Mouse (Mus musculus): ENCODE measurements around the gene Phactr2. TPM values are rescaled to one million over a fixed set of nuclear protein-coding genes. Genes with fewer than 3 reads are reported as not detected.
"Not testable (repeated sequence)": the region's sequence is repeated elsewhere in the genome, so short reads cannot be mapped to it uniquely, and the experiment has no call there.

Gene Phactr2
- polyA plus RNA-seq, 1 experiment = 6.4 TPM

DNA sequence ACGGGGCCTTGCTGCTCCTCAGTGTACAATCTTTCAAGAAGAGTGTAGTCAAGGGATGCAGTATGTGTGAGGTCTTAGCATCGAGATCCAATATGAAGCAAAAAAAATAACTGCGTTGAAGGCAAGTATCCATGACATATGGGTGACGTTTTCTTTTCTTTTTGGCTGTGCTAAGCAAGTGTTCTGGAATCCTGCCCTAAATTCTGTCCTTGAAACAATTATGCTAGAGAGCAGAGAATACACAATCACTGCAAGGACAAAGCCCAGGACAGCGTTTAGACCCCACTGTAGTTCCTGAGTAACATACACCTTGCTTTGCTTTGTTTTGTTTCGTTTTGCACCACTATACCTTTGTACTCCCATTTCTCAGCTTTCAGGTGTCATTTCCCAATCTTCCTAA is 5.1 kb upstream of the Phactr2 start:
- DNase-seq (ENCODE audit: low read depth) = no peak
- no peak for TF ChIP-seq POLR2A (IDR thresholded peaks at IDR 0.05; ENCODE audit: borderline replicate concordance, extremely low read depth, insufficient read depth, insufficient read length, poor library complexity, severe bottlenecking)
- no peak for TF ChIP-seq CTCF (IDR thresholded peaks at IDR 0.05; ENCODE audit: borderline replicate concordance, extremely low read depth, insufficient read depth, insufficient read length)

DNA sequence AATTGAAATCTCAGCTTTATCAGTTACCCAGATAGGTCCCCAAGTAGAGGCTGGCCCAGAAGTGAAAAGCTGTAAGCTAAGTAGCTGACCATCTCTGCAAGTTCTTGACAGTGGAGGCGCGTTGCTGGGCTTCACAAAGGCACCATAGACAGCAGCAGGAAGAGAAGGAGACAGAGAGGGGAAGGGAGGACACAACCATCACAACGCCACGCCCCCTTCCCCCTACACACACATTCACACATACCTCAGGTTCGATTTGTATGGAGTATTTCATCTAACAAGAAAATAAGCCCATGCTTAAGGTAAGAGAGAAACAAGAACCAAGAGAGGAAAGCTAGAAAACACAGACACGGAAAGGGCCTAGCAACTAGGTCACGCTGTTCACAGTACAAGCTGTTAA is 909 bp upstream of the Phactr2 start:
- DNase-seq (ENCODE audit: low read depth) = no peak

GRCm38 (mm10) chr10:13474568-13474955 is 350 bp upstream of the Phactr2 start:
- DNase-seq (ENCODE audit: low read depth) = no peak
- TF ChIP-seq POLR2A (IDR thresholded peaks at IDR 0.05; ENCODE audit: borderline replicate concordance, extremely low read depth, insufficient read depth, insufficient read length, poor library complexity, severe bottlenecking) = no peak
- TF ChIP-seq CTCF (IDR thresholded peaks at IDR 0.05; ENCODE audit: borderline replicate concordance, extremely low read depth, insufficient read depth, insufficient read length) = no peak

More for the DNA sequence above, 909 bp upstream of the Phactr2 start:
- no peak for TF ChIP-seq CTCF (IDR thresholded peaks at IDR 0.05; ENCODE audit: borderline replicate concordance, extremely low read depth, insufficient read depth, insufficient read length)
- no peak for TF ChIP-seq POLR2A (IDR thresholded peaks at IDR 0.05; ENCODE audit: borderline replicate concordance, extremely low read depth, insufficient read depth, insufficient read length, poor library complexity, severe bottlenecking)

- peak; percentile 31 for DNase-seq (ENCODE audit: low read depth)
Measured at GRCm38 (mm10) chr10:13473287-13473832, 852 bp downstream of the Phactr2 start.

GRCm38 (mm10) chr10:13470236-13470635 is 4.0 kb downstream of the Phactr2 start:
- no peak for DNase-seq (ENCODE audit: low read depth)
- no peak for TF ChIP-seq POLR2A (IDR thresholded peaks at IDR 0.05; ENCODE audit: borderline replicate concordance, extremely low read depth, insufficient read depth, insufficient read length, poor library complexity, severe bottlenecking)
- TF ChIP-seq CTCF (IDR thresholded peaks at IDR 0.05; ENCODE audit: borderline replicate concordance, extremely low read depth, insufficient read depth, insufficient read length) = no peak

More at GRCm38 (mm10) chr10:13473287-13473832, 852 bp downstream of the Phactr2 start:
- TF ChIP-seq CTCF (IDR thresholded peaks at IDR 0.05; ENCODE audit: borderline replicate concordance, extremely low read depth, insufficient read depth, insufficient read length) = no peak
- no peak for TF ChIP-seq POLR2A (IDR thresholded peaks at IDR 0.05; ENCODE audit: borderline replicate concordance, extremely low read depth, insufficient read depth, insufficient read length, poor library complexity, severe bottlenecking)

DNA sequence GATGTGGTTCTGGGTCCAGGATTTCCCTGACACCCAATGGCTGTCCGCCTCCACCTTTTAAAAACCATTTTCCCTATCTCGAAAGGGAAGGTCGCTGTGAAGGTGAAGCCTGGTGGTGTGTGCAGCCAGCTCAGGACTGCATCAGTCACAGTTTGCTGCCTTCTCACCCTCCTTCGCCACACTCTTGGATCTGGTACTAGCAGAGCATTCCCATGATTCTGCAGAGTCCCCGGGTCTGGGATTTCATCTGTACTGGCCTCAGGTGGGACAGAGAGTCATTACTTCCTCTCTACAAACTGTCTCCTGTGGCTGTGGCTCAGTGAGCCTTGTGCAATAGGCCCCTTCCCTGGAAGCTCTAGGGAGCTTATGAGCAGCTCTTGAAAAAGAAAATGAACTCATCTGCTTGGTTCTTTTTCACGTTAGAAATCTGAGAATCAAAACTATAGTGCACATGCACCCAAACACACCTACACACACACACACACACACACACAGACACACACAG is 6.1 kb downstream of the Phactr2 start:
- not testable (repeated sequence) for DNase-seq (ENCODE audit: low read depth)

- TF ChIP-seq POLR2A (IDR thresholded peaks at IDR 0.05; ENCODE audit: borderline replicate concordance, extremely low read depth, insufficient read depth, insufficient read length, poor library complexity, severe bottlenecking) = no peak
- no peak for TF ChIP-seq CTCF (IDR thresholded peaks at IDR 0.05; ENCODE audit: borderline replicate concordance, extremely low read depth, insufficient read depth, insufficient read length)
- no peak for DNase-seq (ENCODE audit: low read depth)
Measured at GRCm38 (mm10) chr10:13466925-13467324, 7.3 kb downstream of the Phactr2 start.

- DNase-seq (ENCODE audit: low read depth) = not testable (repeated sequence)
Measured at GRCm38 (mm10) chr10:13464295-13464694, 9.9 kb downstream of the Phactr2 start.

GRCm38 (mm10) chr10:13453200-13453990 is 20.8 kb downstream of the Phactr2 start:
- TF ChIP-seq CTCF (IDR thresholded peaks at IDR 0.05; ENCODE audit: borderline replicate concordance, extremely low read depth, insufficient read depth, insufficient read length) = no peak
- TF ChIP-seq POLR2A (IDR thresholded peaks at IDR 0.05; ENCODE audit: borderline replicate concordance, extremely low read depth, insufficient read depth, insufficient read length, poor library complexity, severe bottlenecking) = no peak
- no peak for DNase-seq (ENCODE audit: low read depth)

DNA sequence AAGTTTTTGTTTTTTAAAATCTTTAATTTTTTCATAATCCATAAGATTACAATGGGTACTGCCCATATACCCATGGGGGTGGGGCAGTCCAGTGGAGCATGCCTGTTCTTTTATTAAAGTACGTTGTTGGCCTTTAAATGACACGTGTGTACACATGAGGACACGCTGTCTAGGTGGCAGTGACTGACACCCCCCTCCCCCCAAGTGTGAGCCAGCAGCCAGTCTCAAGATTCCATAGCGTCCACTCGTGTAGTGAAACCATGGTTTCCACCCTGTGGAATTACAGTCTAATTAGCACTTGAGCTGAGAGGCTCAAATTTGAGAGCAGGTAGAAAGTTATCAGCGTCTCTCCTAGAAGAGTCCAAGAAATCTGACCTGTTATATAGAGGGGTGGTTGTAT is 22.6 kb downstream of the Phactr2 start:
- DNase-seq (ENCODE audit: low read depth) = no peak
- TF ChIP-seq POLR2A (IDR thresholded peaks at IDR 0.05; ENCODE audit: borderline replicate concordance, extremely low read depth, insufficient read depth, insufficient read length, poor library complexity, severe bottlenecking) = no peak
- no peak for TF ChIP-seq CTCF (IDR thresholded peaks at IDR 0.05; ENCODE audit: borderline replicate concordance, extremely low read depth, insufficient read depth, insufficient read length)

DNA sequence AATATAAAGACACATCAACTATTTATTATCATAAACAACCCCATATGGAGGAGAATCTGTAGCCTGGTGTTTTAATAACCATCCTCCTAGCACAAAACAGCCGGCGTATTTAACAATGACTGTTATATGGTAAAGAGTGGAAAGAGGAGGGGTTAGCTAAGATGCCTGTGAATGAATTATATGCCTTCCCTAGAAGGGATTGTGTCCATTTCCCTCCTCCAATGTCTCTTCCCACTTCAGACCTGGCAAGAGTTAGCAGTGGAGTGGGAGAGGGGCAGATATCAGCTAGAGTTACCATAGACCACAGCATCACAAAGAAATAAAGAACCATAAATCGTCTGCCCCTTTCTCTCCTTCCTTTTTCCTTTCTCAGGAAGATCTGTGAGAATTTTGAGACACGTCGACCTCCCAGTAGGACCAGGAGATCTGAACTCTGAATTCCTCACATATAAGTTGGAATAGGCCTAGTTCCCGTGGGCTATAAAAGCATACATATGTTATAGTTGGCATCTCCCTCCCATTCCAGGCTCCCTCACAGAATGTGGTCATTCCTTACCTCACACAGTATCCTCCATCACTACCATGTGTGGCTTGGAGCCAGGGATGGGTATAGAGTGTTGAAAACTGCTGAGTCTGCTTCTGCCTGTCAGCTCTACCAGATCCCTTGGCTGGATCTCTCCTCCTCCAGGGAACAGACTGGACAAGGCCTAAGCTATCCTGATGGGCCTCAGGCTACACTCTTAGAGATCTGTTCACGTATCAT is 25.7 kb downstream of the Phactr2 start:
- TF ChIP-seq CTCF (IDR thresholded peaks at IDR 0.05; ENCODE audit: borderline replicate concordance, extremely low read depth, insufficient read depth, insufficient read length) (no peak), POLR2A (IDR thresholded peaks at IDR 0.05; ENCODE audit: borderline replicate concordance, extremely low read depth, insufficient read depth, insufficient read length, poor library complexity, severe bottlenecking) (no peak)
- no peak for DNase-seq (ENCODE audit: low read depth)
